Mouse (Mus musculus) bone marrow macrophage, adult 2 months (primary cell): ENCODE results near the gene Zfp239. TPM values are rescaled to one million over a fixed set of nuclear protein-coding genes. Genes with fewer than 3 reads are reported as not detected.

Source experiments
- H3K27ac ChIP-seq: 2 replicates; pipeline ENCODE4 v1.5.1; 2012; ENCODE audit warnings: low read depth, low read length; ENCODE audit not compliant: insufficient read depth
- H3K4me1 ChIP-seq: 2 replicates; pipeline ENCODE4 v1.6.1; 2012; ENCODE audit warnings: low read length; ENCODE audit not compliant: control insufficient read depth, insufficient read depth
- H3K4me3 ChIP-seq: 2 replicates; pipeline ENCODE4 v1.5.1; 2012; ENCODE audit warnings: mild to moderate bottlenecking, low read length, moderate library complexity; ENCODE audit not compliant: insufficient read depth
- CTCF ChIP-seq: IDR thresholded peaks from 2 replicates; pipeline ENCODE4 v1.5.1; 2012; ENCODE audit warnings: low read depth, mild to moderate bottlenecking, low read length, moderate library complexity
- POLR2A ChIP-seq: IDR thresholded peaks from 2 replicates; pipeline ENCODE4 v1.6.1; 2012; ENCODE audit warnings: mild to moderate bottlenecking, low read depth, low read length, borderline replicate concordance
- polyA plus RNA-seq: library from polyadenylated mRNA; stranded (reverse); fragments of >200 nt; gene quantifications from 2 replicates; pipeline ENCODE4 v1.2.4, GENCODE M21; 2012; ENCODE audit not compliant: missing spikeins, insufficient read depth, insufficient read length

The Zfp239 gene
- polyA plus RNA-seq, 1 experiment, result 0.62 TPM

DNA sequence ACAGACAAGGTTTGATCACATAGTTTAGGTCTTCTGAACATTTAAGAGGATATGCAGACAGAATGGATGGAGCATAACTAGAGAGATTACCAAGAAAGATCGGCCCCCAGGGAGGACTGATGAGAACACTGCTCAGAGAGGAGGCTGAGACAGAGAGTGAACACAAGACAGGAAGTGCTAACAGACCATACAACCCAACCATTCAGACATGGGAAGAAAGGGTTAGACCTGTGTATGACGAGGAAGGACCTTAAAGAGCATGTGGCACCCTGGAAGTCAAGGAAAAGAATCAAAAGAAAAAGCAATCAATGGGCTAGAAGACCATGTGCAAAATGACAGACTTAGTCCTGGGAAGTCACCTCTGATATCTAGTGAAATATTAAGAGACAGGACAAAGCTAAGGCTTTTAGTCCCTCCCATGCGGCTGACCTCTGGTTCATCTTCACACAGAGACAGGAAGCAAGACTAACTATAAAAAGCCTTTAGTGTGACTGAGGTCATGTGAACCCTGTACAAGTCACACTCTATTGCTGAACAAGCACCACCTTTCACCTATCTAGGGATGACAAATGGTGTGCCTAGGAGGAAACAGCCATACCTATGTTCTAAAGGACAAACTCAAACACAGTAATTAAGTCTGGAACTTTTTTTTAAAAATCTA, 12.9 kb downstream of the Zfp239 start:
- Histone ChIP-seq H3K4me1 (peaks cover 11% of the 10 kb centered on the region), H3K4me3 (no peak overlapping the region), H3K27ac (peak overlapping the region; percentile 59)
- TF ChIP-seq POLR2A, result no peak
- no peak for TF ChIP-seq CTCF

DNA sequence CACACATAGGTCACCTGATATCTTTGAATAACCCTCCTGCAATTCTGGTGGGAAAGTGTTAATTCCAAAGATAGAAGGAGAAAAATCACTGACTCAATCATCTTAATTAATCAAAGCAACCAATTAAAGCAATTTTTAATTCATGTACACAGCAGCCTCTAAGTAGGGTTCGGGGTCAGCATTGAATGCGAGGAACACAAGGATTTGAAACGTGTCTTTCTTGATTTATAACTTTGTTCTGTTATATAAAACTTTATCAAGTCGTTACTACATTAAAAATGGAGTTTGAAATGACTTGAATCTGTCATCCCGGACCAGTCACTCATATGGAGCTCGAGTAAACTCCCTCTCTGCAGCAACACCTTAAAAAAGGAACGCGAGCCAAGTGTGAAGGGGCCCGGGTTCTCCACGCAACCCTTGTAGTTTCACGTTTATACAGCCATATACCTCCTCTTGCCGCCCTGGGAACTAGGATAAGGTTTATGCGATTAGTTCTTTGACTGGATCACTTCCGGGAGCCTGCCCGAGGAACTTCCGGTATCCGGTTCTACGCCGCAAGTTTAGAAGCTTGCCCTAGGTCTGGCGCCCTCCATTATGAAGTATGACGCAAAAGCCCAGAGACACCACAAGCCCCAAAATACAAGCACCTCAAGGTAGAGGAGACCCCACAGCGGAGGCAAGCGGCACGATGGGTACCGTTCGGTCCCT, 17.0 kb downstream of the Zfp239 start:
- no peak for TF ChIP-seq CTCF
- no peak for TF ChIP-seq POLR2A
- Histone ChIP-seq H3K4me1 (peaks cover 34% of the 10 kb centered on the region), H3K4me3 (peak overlapping the region; percentile 68), H3K27ac (peak overlapping the region; percentile 91)

DNA sequence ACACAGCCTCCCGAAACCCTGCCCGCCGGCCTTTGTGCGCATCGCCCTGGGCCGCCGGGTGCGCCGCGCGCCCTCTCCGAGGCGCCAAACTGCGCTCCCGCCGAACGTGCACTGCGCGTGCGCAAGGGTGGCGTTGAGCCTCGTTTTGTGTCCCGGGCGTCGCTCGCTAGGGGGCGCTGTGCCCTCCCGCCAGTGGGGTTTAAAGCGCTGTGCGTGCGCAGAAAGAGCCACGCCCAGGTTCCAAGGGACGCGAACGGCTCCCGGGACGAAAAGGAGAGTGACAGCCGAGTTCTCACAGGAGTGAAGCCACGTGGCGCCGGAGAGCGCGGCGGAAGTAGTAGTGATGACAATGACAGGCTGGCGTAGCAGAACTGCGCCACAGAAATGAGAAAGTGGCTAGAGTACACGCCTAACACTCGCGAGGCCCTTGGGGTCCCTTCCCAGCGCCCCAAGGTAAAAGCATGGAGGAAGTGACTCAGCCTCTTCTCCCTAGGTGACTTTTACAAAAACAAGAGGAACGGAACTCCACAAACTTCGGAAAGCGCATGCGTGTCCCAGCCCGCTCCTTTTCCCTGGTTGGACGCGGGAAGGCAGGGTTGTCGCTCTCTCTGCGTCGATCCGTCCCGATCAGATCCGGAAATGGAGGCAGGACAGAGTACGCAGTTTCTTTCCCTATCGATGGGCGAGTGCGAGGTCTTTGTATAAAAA, 17.7 kb downstream of the Zfp239 start:
- Histone ChIP-seq H3K27ac (peak overlapping the region; percentile 91), H3K4me3 (peak overlapping the region; percentile 68), H3K4me1 (peaks cover 30% of the 10 kb centered on the region)
- TF ChIP-seq POLR2A (no peak), CTCF (no peak)

DNA sequence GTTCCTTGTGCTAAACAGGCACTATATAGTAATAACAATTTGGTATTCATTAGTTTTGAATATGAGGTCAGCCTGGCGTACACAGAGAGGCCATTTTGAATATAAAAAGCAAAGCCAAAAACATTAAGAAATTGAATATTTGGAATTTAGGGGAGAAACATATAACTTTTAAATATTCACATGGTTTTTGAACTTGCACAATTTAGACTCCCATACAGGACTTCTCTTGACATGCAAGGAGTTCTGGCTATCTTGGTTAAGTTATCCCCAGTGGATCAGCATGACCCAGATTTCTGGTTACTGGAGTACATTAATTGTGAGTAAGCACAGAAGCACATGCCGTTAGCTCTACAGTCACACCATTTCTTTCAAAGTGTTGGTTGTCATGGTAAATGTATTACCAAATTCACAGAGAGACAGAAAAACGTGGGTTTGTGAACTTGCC, 18.5 kb downstream of the Zfp239 start:
- Histone ChIP-seq H3K27ac (peak overlapping the region; percentile 91), H3K4me1 (peaks cover 23% of the 10 kb centered on the region), H3K4me3 (peak overlapping the region; percentile 57)
- TF ChIP-seq CTCF (no peak), POLR2A (no peak)

DNA sequence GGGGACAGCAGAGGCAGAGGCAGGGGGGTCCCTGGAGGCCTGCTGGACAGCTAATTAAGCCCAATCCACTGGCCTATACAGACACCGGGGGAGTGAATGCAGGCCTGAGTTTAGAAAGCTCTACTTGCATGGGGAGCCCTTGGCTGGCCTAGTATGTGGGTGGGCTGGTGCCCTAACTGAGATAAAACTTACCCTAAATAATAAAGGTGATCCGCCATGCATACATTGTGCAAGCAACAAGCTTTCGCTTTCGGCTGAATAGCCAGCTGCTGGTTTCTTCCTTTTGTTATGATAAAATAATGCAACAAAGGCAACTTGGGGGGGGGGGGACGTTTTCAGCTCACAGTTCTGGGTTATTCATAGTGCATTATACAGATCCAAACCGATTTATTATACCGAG, 19.3 kb downstream of the Zfp239 start:
- Histone ChIP-seq H3K4me3 (peak overlapping the region; percentile 57; the same call in 1 of the 2 replicates), H3K4me1 (peaks cover 23% of the 10 kb centered on the region), H3K27ac (peak overlapping the region; percentile 91)
- TF ChIP-seq POLR2A, result no peak
- TF ChIP-seq CTCF, result no peak

DNA sequence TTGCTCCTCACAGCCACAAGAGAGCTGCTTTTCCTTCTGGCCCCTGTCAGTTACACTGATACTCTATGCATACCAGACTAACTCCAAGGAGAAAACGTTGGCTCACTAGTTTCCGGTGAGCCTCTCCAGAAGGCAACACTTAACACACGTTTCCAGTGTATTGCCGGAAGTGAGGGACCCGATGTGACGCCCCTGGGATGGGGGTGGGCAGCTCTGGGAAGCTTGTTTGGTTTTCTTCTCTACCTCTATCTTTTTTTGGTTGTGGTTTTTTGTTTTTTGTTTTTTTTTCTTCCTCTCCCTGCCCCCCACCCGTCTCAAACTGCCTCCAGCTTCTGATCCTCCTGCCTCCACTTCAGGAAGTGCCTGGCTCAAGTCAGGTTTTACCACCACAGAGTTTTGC, 20.1 kb downstream of the Zfp239 start:
- Histone ChIP-seq H3K27ac (peak overlapping the region; percentile 91), H3K4me1 (peaks cover 23% of the 10 kb centered on the region), H3K4me3 (no peak overlapping the region)
- TF ChIP-seq POLR2A, result no peak

DNA sequence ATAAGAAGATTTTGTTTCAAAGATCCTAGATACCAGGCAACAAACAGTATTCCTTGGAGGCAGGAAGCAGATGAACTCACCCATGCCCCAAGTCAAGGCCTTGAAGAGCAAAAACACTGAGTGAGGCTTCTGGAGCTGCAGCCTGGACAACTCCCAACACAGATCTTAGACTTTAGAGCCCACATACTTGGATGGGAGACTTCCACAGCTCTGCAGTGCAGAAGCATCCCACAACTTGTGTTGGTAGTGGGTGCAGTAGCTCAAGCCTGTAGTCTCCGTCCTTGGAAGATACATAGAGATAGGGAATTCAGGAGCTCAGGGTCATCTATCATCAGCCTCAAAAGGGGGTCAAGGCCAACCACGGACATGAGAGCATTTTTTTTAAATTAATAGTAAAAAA, 24.0 kb downstream of the Zfp239 start:
- Histone ChIP-seq H3K4me1 (peaks cover 18% of the 10 kb centered on the region), H3K27ac (no peak overlapping the region)
- no peak for TF ChIP-seq CTCF
- no peak for TF ChIP-seq POLR2A

DNA sequence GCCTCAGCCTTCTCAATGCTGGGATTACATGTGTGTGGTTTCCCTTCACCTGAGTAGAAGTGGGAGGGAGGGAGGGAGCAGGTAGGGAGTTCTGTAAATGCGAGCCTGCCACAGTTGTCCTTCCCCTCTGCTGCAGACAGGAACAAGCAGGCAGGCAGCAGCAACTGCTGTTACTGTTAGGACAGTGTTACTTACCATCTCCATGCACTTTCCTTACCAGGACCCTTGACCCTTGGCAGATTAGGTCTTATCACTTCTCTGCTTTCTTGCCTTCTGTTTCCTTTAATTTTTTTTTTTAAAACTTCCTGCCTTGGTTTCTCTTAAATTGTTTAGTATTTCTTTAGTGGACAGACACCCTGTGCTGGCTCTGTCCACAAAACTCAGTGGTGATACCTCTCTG, 26.1 kb downstream of the Zfp239 start:
- Histone ChIP-seq H3K4me3 (no peak overlapping the region), H3K27ac (no peak overlapping the region), H3K4me1 (peaks cover 6% of the 10 kb centered on the region)
- TF ChIP-seq POLR2A (no peak), CTCF (no peak)

More for the DNA sequence above, 24.0 kb downstream of the Zfp239 start:
- H3K4me3 ChIP-seq, result no peak overlapping the region

DNA sequence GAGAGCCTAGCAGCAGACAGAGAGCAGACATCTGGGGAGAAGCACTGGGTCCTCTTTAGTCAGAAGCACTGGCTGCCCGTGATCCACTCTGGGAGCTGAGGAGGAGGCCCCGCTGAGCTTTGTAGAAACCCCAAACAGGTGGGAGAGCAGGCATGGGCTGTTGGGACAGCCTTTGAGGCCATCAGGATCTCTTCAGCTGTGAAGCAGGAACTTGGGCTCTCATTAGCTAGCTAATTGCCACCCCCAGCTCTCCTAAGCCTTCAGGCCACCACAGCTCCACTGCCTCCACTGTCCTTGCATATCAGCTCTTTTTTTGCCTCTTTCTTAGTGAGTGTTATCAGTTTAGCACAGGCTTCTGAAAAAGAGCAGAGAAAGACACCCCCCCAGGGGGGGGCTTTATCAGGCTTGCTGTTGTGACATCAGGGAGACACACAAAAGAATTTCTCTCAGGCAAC, 26.8 kb downstream of the Zfp239 start:
- TF ChIP-seq POLR2A, result no peak
- no peak for TF ChIP-seq CTCF
- peaks cover 6% of the 10 kb centered on the region for H3K4me1 ChIP-seq
- H3K27ac ChIP-seq, result no peak overlapping the region
- no peak overlapping the region for H3K4me3 ChIP-seq

DNA sequence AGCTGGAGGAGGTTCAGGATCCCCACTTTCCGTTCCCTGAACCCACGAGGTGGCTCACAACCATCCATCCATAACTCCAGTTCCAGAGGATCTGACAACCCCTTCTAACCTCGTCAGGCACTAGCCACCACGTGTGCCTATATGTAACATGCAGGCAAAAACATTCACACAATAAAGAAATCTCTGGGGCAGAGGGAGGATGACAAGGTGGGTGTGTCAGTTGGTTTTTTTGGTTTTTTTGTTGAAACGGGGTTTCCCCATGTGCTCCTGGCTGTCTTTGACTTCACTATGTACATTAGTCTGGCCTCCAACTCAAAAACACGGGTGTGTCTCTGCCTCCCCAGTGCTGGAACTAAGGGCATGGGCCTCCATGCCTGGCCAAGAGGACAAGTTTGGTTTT, 28.4 kb downstream of the Zfp239 start:
- Histone ChIP-seq H3K27ac (no peak overlapping the region), H3K4me1 (peaks cover 6% of the 10 kb centered on the region)

More for the DNA sequence above, 28.4 kb downstream of the Zfp239 start:
- no peak overlapping the region for H3K4me3 ChIP-seq
- TF ChIP-seq CTCF (no peak), POLR2A (no peak)
